Mouse (Mus musculus): ENCODE results near the gene Rhoh. TPM values are rescaled to one million over a fixed set of nuclear protein-coding genes. Genes with fewer than 3 reads are reported as not detected.

Gene Rhoh
- total and polyA plus RNA-seq, 3 experiments, result 12.1 to 22.1 (median 18.9) TPM

GRCm38 (mm10) chr5:65933764-65934163 is 72.8 kb downstream of the Rhoh start:
- Histone ChIP-seq H3K36me3 (replicated peaks in 1 of 2; ENCODE audit: control insufficient read depth in 1 of 2, insufficient read depth in 1 of 2, low read length in 1 of 2) (no peaks in the 10 kb centered on the region), H3K4me3 (replicated peaks in 1 of 3; ENCODE audit: low read depth in 2 of 3, low read length in 2 of 3, poor library complexity in 1 of 3) (no peak overlapping the region), H3K79me2 (replicated peaks; ENCODE audit: control insufficient read depth, extremely low read depth, insufficient read depth, poor library complexity, severe bottlenecking) (no peaks in the 10 kb centered on the region), H3K9me3 (replicated peaks; ENCODE audit: low read length) (peaks cover 7% of the 10 kb centered on the region), H3K27ac (ENCODE audit: insufficient read depth, low read depth) (no peak overlapping the region), H3K9ac (ENCODE audit: insufficient read depth, low read depth) (no peak overlapping the region), H3K4me2 (ENCODE audit: insufficient read depth, low read depth, poor library complexity, severe bottlenecking) (no peak overlapping the region), H3K4me1 (ENCODE audit: control insufficient read depth in 1 of 2, insufficient read depth in 2 of 2) (peaks cover 20 to 72% of the 10 kb centered on the region in 2 experiments), H3K27me3 (replicated peaks) (peaks cover 2% of the 10 kb centered on the region)
- dilution Hi-C loops (cut with MboI; ENCODE audit: extremely low pct_ligation_motif_present, extremely low pct_unique_long_range_greater_than_20kb, low sequenced_read_pairs) (no loop called here), in situ Hi-C loops (cut with MboI; ENCODE audit: low pct_ligation_motif_present, low pct_unique_long_range_greater_than_20kb, low sequenced_read_pairs) (loop anchor here (10.0 kb wide), 1 partner anchor 99 kb away; no protein-coding TSS in a partner anchor)
- DNase-seq (ENCODE audit: extremely low read depth), result peak; percentile 66
- TF ChIP-seq SMC3 (IDR thresholded peaks at IDR 0.05; ENCODE audit: low read depth, low read length), result no peak
- TF ChIP-seq E2F4 (IDR thresholded peaks at IDR 0.05; ENCODE audit: insufficient replicate concordance, low read depth, low read length), result no peak
- TF ChIP-seq NRF1 (IDR thresholded peaks at IDR 0.05; ENCODE audit: low read depth, low read length), result no peak
- TF ChIP-seq POLR2A (IDR thresholded peaks at IDR 0.05; ENCODE audit: low read depth, low read length), result no peak
- TF ChIP-seq KAT2A (IDR thresholded peaks at IDR 0.05; ENCODE audit: insufficient replicate concordance, low read length), result no peak
- no peak for TF ChIP-seq USF2 (conservative IDR thresholded peaks at IDR 0.05; ENCODE audit: low read depth, low read length)
- no peak for TF ChIP-seq MAX (IDR thresholded peaks at IDR 0.05; ENCODE audit: low read length)
- TF ChIP-seq CHD1 (IDR thresholded peaks at IDR 0.05; ENCODE audit: low read depth, low read length), result no peak
- TF ChIP-seq MAFK (IDR thresholded peaks at IDR 0.05; ENCODE audit: insufficient replicate concordance, low read length), result peak; percentile 47; the same call in 1 of the 2 replicates
- TF ChIP-seq BHLHE40 (IDR thresholded peaks at IDR 0.05; ENCODE audit: low read depth, low read length), result peak; percentile 46
- TF ChIP-seq ZKSCAN1 (IDR thresholded peaks at IDR 0.05; ENCODE audit: borderline replicate concordance, low read depth, low read length), result no peak
- no peak for TF ChIP-seq SIN3A (IDR thresholded peaks at IDR 0.05; ENCODE audit: low read length)
- no peak for TF ChIP-seq MYC (IDR thresholded peaks at IDR 0.05; ENCODE audit: low read depth, low read length)
- TF ChIP-seq EP300 (IDR thresholded peaks at IDR 0.05; ENCODE audit: low read length), result peak; percentile 54
- TF ChIP-seq ETS1 (conservative IDR thresholded peaks at IDR 0.05; ENCODE audit: low read depth, low read length), result peak; percentile 51
- no peak for TF ChIP-seq CHD2 (IDR thresholded peaks at IDR 0.05; ENCODE audit: low read length)
- no peak for TF ChIP-seq NELFE (IDR thresholded peaks at IDR 0.05; ENCODE audit: low read depth, low read length)
- TF ChIP-seq IRF4 (IDR thresholded peaks at IDR 0.05; ENCODE audit: low read depth, low read length), result peak; percentile 62; the same call in 1 of the 2 replicates
- TF ChIP-seq JUND (conservative IDR thresholded peaks at IDR 0.05; ENCODE audit: low read depth, low read length), result no peak
- TF ChIP-seq ZC3H11A (IDR thresholded peaks at IDR 0.05; ENCODE audit: low read depth, low read length), result no peak
- no peak for TF ChIP-seq JUN (IDR thresholded peaks at IDR 0.05; ENCODE audit: insufficient read depth, low read depth, low read length)
- peak; percentile 93 for TF ChIP-seq ZNF384 (IDR thresholded peaks at IDR 0.05; ENCODE audit: low read depth, low read length)
- TF ChIP-seq RAD21 (IDR thresholded peaks at IDR 0.05; ENCODE audit: low read depth, low read length), result no peak
- TF ChIP-seq USF1 (IDR thresholded peaks at IDR 0.05; ENCODE audit: low read depth, low read length), result no peak
- TF ChIP-seq ZMIZ1 (IDR thresholded peaks at IDR 0.05; ENCODE audit: low read depth, low read length), result no peak
- no peak for TF ChIP-seq HCFC1 (IDR thresholded peaks at IDR 0.05; ENCODE audit: low read depth, low read length)

Measured in CH12.LX (cell line).